Mouse (Mus musculus) heart, embryonic 15.5 days (tissue): ENCODE measurements at regions not wholly inside any gene's neighbourhood (a gene's known extent, or its start where the extent isn't known, plus 50 kb on each side); places are given as distances from the start of the nearest gene placed in this dataset.

Source experiments
- ATAC-seq: fragments of 200-750 bp; cut with Nextera tagmentation; replicated peaks from 2 replicates; pipeline ENCODE4 v1.8.0; 2017; ENCODE audit warnings: low read depth, moderate TSS enrichment; ENCODE audit not compliant: insufficient number of reproducible peaks, insufficient read depth, low FRiP score
- H3K27ac ChIP-seq: fragments of 300-500 bp; sonication (generic); 2 replicates; pipeline ENCODE4 v1.5.1; 2015; ENCODE audit warnings: mild to moderate bottlenecking, inconsistent platforms
- H3K27me3 ChIP-seq: fragments of 300-500 bp; sonication (generic); 2 replicates; pipeline ENCODE4 v1.6.1; 2015; ENCODE audit warnings: inconsistent platforms
- H3K36me3 ChIP-seq: fragments of 300-500 bp; sonication (generic); 2 replicates; pipeline ENCODE4 v1.6.1; 2015; ENCODE audit warnings: mild to moderate bottlenecking, inconsistent platforms
- H3K4me1 ChIP-seq: fragments of 300-500 bp; sonication (generic); replicated peaks from 2 replicates; pipeline ENCODE4 v1.6.1; 2015; ENCODE audit warnings: inconsistent platforms
- H3K4me2 ChIP-seq: fragments of 300-500 bp; sonication (generic); 2 replicates; pipeline ENCODE4 v1.6.1; 2015; ENCODE audit warnings: inconsistent platforms, mild to moderate bottlenecking, moderate library complexity
- H3K4me3 ChIP-seq: fragments of 300-500 bp; sonication (generic); 2 replicates; pipeline ENCODE4 v1.5.1; 2015; ENCODE audit warnings: mild to moderate bottlenecking, inconsistent platforms
- H3K9ac ChIP-seq: fragments of 300-500 bp; sonication (generic); 2 replicates; pipeline ENCODE4 v1.6.1; 2015; ENCODE audit warnings: mild to moderate bottlenecking, inconsistent platforms
- H3K9me3 ChIP-seq: fragments of 300-500 bp; sonication (generic); replicated peaks from 2 replicates; pipeline ENCODE4 v1.6.1; 2016; ENCODE audit warnings: inconsistent platforms
- WGBS: fragments of 180-500 bp; shearing (Covaris S2); methylation state at CpG from one replicate; pipeline ENCODE4 v1.1.7; 2015; ENCODE audit warnings: mixed read lengths; 5-methylcytosine and 5-hydroxymethylcytosine counted together

DNA sequence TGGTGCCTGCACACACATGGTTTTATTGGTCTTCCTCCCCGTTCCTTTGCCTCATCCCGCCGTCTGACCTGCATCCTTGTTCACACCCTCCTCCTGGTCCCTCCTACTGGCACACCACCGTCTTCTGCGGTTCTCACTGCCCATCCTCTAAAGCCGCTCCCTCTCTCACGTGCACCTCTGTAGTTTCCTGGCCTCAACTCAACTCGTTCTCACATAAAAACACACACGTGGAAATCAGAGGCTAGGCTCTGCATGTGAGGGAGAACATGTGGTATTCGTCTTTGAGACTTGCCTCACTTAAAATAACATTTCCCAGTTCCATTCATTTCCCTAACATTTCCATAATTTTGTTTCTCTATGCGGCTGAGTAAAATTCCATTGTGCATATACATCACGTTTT, 69.5 kb downstream of the Aldh8a1 start:
- no peak overlapping the region for H3K27ac ChIP-seq
- H3K4me1 ChIP-seq, result peaks cover 11% of the 10 kb centered on the region
- no peaks in the 10 kb centered on the region for H3K27me3 ChIP-seq
- no peak overlapping the region for H3K4me2 ChIP-seq
- no peak overlapping the region for H3K4me3 ChIP-seq
- no peaks in the 10 kb centered on the region for H3K9me3 ChIP-seq
- ATAC-seq, result no peak
- H3K9ac ChIP-seq, result no peak overlapping the region
- 61% methylated on average over 12 of the region's 12 CpGs for WGBS
- H3K36me3 ChIP-seq, result no peaks in the 10 kb centered on the region

DNA sequence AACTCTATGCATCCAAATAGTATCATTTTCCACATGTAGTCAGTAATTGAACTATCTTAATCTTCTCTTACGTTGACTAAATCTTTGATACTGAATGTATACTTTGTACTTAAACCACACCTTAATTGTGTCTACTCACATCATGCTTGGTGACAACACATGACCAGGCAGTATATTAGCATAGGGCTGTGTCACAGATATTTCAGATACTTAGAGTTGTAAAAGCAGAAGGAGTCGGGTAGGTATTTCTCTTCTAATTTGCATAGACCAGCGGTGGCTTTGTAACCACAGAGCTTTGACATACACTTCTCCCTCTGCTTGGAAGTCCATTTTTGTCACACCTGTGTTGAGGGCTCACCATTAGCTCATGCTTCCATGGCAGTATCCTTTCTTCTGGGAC, 71.0 kb downstream of the Aldh8a1 start:
- ATAC-seq, result no peak
- Histone ChIP-seq H3K36me3 (no peaks in the 10 kb centered on the region), H3K4me3 (no peak overlapping the region), H3K9ac (no peak overlapping the region), H3K4me2 (no peak overlapping the region), H3K27ac (no peak overlapping the region), H3K9me3 (no peaks in the 10 kb centered on the region), H3K4me1 (peaks cover 11% of the 10 kb centered on the region), H3K27me3 (no peaks in the 10 kb centered on the region)
- WGBS, result 86% methylated on average over 3 of the region's 3 CpGs

DNA sequence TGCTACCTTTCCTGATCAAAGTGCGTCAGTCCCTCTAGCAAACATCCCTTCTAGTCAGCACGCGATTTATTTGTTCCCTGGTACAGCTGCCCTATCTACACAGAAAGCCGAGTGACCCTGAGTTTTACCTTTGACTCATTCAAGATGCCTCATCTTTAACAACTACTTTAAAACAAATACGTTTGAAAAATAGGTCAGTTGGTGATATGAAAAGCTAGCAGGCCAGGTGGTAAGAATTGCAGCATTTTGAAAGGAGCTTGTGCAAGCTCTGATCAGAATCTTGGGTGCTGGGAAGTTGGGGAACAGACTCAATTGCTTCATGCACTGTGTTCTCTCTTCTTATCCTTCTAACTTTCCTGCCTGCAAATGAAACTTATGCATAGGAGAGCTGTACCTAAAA, 71.9 kb downstream of the Aldh8a1 start:
- no peak overlapping the region for H3K27ac ChIP-seq
- H3K9ac ChIP-seq, result no peak overlapping the region
- 84% methylated on average over 5 of the region's 5 CpGs for WGBS
- ATAC-seq, result no peak
- no peaks in the 10 kb centered on the region for H3K36me3 ChIP-seq
- H3K4me2 ChIP-seq, result no peak overlapping the region
- no peak overlapping the region for H3K4me3 ChIP-seq
- H3K4me1 ChIP-seq, result peaks cover 4% of the 10 kb centered on the region; the same call in 1 of the 2 replicates
- no peaks in the 10 kb centered on the region for H3K27me3 ChIP-seq
- no peaks in the 10 kb centered on the region for H3K9me3 ChIP-seq

DNA sequence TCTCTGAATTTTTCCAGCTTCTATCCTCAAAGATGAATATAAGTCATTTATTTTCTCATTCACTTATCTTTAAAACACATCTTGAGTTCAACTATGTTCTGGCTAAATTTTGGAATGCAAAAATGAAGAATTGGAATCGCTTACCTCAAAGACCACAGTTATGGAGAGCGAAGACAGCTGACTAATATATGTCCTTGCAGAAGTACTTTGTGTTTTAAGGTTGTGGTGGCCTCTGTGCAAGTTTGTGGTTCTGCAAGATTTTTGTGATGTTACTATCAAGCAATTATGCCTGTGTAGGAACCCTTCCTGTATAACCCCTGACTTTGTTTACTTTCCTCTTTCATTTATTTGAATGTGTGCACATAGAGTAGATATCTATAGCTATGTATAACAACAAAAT, 75.5 kb downstream of the Aldh8a1 start:
- Histone ChIP-seq H3K9ac (no peak overlapping the region), H3K9me3 (no peaks in the 10 kb centered on the region), H3K27ac (no peak overlapping the region), H3K36me3 (no peaks in the 10 kb centered on the region), H3K27me3 (no peaks in the 10 kb centered on the region), H3K4me3 (no peak overlapping the region), H3K4me2 (no peak overlapping the region), H3K4me1 (no peaks in the 10 kb centered on the region)
- ATAC-seq, result no peak
- WGBS, result 89% methylated on average over 2 of the region's 2 CpGs

DNA sequence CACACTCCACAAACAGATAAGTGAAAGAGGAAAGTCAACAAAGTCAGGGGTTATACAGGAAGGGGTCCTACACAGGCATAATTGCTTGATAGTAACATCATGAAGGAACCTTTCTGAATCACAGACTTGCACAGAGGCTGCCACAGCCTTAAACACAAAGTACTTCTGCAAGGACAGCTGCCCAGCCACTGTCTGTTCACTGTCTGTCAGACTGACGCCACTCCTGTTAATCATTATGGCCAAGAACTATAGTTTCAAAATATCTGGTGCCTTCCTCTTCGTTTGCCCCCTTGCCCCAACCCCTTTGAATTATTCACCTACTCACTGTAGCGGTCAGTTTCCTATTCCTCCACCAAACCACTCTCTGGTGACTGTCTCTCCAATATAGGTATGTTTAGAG, 76.4 kb downstream of the Aldh8a1 start:
- Histone ChIP-seq H3K4me1 (no peaks in the 10 kb centered on the region), H3K36me3 (no peaks in the 10 kb centered on the region), H3K27me3 (no peaks in the 10 kb centered on the region), H3K27ac (no peak overlapping the region), H3K9me3 (no peaks in the 10 kb centered on the region), H3K9ac (no peak overlapping the region), H3K4me2 (no peak overlapping the region), H3K4me3 (no peak overlapping the region)
- ATAC-seq, result no peak
- 71% methylated on average over 3 of the region's 3 CpGs for WGBS

DNA sequence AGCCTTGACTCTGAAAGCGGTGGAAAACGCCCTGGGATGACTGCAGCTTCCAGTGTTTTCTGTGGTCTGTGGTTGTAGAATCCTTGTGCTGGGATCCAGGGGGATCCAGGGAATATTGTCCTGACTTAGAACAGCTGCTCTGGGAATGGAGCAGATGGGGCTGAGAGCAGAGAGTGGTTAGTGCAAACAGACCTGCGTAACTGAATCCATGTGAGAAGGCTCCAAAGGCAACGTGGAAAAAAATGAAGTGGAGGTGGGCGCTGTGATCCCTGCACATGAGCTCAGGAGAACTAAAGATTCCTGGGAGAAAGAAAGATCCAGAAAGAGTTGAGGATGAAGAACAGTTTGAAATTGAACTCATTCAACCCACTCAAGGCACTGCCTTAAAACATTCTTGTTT, 77.1 kb downstream of the Aldh8a1 start:
- no peak overlapping the region for H3K27ac ChIP-seq
- no peak for ATAC-seq
- H3K27me3 ChIP-seq, result no peaks in the 10 kb centered on the region
- no peak overlapping the region for H3K4me3 ChIP-seq
- no peaks in the 10 kb centered on the region for H3K9me3 ChIP-seq
- no peak overlapping the region for H3K9ac ChIP-seq
- WGBS, result 89% methylated on average over 5 of the region's 5 CpGs
- H3K4me2 ChIP-seq, result no peak overlapping the region
- H3K36me3 ChIP-seq, result no peaks in the 10 kb centered on the region
- H3K4me1 ChIP-seq, result no peaks in the 10 kb centered on the region

DNA sequence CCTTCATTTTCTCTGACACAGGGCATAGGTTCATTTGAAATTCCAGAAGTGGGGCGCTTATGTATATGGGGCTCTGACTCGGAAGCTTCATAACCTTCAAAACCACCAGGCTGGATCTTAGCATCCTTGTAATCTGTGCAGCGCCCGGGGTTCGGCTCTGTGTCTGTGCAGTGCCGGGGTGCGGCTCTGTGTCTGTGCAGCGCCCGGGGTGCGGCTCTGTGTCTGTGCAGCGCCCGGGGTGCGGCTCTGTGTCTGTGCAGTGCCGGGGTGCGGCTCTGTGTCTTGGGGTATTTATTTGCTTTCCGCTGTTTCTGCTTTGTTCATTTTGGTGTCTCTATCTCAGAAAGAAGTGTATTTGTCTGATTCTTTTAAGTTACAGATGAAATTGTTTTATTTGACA, 77.7 kb downstream of the Aldh8a1 start:
- Histone ChIP-seq H3K4me2 (no peak overlapping the region), H3K9ac (no peak overlapping the region), H3K36me3 (no peaks in the 10 kb centered on the region), H3K4me1 (no peaks in the 10 kb centered on the region), H3K27me3 (no peaks in the 10 kb centered on the region), H3K27ac (no peak overlapping the region), H3K4me3 (no peak overlapping the region), H3K9me3 (no peaks in the 10 kb centered on the region)
- ATAC-seq, result no peak
- 95% methylated on average over 16 of the region's 16 CpGs for WGBS

DNA sequence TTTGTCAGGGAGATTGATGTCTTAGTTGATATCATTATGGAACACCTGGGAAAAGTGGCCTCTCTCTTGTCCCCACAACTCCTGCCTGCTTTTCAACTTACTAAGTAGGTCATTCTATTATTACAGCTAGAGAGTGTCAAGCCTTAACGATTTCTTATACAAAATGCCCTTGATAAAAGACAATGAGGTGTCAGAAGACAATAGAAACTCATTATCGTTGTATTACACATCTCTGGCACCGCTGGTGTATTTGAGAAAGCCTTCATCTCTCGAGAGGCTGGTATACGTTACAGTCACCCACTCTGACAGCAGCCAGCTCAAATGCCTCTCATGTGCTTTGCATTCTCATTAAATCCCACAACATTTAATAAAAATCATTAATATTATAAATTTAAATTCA, 78.8 kb downstream of the Aldh8a1 start:
- no peak overlapping the region for H3K4me2 ChIP-seq
- no peaks in the 10 kb centered on the region for H3K9me3 ChIP-seq
- H3K36me3 ChIP-seq, result no peaks in the 10 kb centered on the region
- no peaks in the 10 kb centered on the region for H3K27me3 ChIP-seq
- H3K27ac ChIP-seq, result no peak overlapping the region
- H3K4me1 ChIP-seq, result no peaks in the 10 kb centered on the region
- WGBS, result 34% methylated on average over 5 of the region's 5 CpGs
- no peak for ATAC-seq
- H3K4me3 ChIP-seq, result no peak overlapping the region
- H3K9ac ChIP-seq, result no peak overlapping the region

DNA sequence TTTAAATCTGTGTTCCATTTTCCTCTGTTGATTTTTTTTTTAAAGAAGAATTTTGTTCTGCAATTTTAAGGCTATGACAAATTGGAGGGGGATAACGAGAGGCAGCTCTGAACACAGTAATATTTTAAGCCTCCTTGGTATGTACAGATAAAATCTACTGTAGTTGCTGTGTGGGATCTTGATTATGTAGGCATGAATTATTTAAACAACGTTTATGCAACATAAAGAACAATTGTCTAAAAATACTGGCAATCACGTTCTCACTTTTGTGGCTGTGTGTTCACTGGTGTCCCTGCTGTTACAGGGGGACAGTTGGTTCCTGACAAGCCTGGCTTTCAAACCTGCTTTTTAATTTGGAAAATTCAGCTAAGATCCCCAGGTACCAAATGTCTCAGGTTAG, 79.3 kb downstream of the Aldh8a1 start:
- no peaks in the 10 kb centered on the region for H3K27me3 ChIP-seq
- no peaks in the 10 kb centered on the region for H3K4me1 ChIP-seq
- no peak overlapping the region for H3K27ac ChIP-seq
- H3K4me2 ChIP-seq, result no peak overlapping the region
- no peak for ATAC-seq
- H3K4me3 ChIP-seq, result no peak overlapping the region
- H3K36me3 ChIP-seq, result no peaks in the 10 kb centered on the region
- no peak overlapping the region for H3K9ac ChIP-seq
- no peaks in the 10 kb centered on the region for H3K9me3 ChIP-seq
- 56% methylated on average over 3 of the region's 3 CpGs for WGBS

DNA sequence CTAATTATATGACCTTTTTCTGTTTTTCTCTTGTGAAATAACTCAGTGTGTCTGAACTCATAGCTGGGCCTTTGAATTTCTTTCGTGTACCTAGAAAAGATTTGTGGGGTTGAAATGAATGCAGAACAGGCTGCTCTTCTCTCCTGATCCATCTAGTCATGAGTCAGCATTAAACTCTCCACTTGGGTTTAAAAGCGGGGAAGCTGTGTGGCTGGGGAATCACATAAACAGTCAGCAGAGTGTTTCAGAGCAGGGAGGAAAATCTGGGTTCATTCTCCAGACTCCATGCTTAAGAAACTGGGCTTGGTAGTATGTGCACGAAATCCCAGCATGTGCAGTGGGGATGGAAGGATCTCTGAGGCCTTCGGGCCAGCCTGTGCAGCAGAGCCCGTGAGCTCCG, 79.9 kb downstream of the Aldh8a1 start:
- 82% methylated on average over 6 of the region's 6 CpGs for WGBS

DNA sequence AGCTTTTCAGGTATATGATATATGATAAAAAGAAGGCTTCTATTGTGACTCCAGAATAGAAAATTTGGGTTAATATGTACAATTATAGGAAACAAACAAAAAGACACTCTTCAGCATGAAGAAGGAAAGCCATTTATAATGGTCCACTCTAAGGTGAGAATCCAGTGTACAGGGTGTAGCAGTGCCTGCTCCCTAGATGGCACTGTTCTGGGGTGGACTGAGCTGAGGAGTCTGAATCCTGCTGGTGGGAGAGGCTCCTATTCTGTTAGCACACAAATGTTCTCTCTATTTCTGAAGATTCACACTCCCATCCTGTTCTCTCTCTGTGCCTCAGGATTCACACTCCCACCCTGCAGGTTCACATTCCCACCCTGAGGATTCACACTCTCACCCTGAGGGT, 81.5 kb downstream of the Aldh8a1 start:
- Histone ChIP-seq H3K4me2 (no peak overlapping the region), H3K36me3 (no peaks in the 10 kb centered on the region), H3K27me3 (no peaks in the 10 kb centered on the region), H3K27ac (no peak overlapping the region), H3K9me3 (no peaks in the 10 kb centered on the region), H3K9ac (no peak overlapping the region), H3K4me1 (no peaks in the 10 kb centered on the region), H3K4me3 (no peak overlapping the region)
- ATAC-seq, result no peak

More for the DNA sequence above, 79.9 kb downstream of the Aldh8a1 start:
- H3K4me2 ChIP-seq, result no peak overlapping the region
- no peaks in the 10 kb centered on the region for H3K36me3 ChIP-seq
- H3K27ac ChIP-seq, result no peak overlapping the region
- no peak for ATAC-seq
- no peak overlapping the region for H3K4me3 ChIP-seq
- no peak overlapping the region for H3K9ac ChIP-seq
- no peaks in the 10 kb centered on the region for H3K9me3 ChIP-seq
- no peaks in the 10 kb centered on the region for H3K4me1 ChIP-seq
- H3K27me3 ChIP-seq, result no peaks in the 10 kb centered on the region

DNA sequence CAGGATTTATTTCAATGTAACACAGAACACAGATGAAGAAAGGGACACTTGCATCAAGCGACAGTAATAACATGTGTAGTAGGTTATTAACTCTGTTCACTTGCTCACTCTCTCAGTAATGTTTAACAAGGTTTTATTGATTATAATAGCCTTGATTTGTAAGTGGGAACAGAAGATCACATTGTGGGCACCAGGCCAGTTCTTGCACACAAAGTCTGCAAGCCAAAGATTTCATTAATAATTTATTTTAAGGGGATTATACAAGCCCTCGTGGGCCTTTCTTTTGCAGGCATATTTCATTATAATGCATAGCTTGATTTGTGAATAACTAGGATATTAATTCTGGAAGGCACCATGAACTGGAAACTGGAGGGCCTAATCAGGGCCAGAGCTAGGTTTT, 83.0 kb downstream of the Aldh8a1 start:
- H3K27me3 ChIP-seq, result 0 out of 2 replicates have a peak, but pooled peaks cover 6% of the 10 kb centered on the region
- no peaks in the 10 kb centered on the region for H3K4me1 ChIP-seq
- WGBS, result 82% methylated on average over 2 of the region's 2 CpGs
- no peak overlapping the region for H3K27ac ChIP-seq
- H3K9me3 ChIP-seq, result no peaks in the 10 kb centered on the region
- H3K36me3 ChIP-seq, result no peaks in the 10 kb centered on the region
- H3K4me3 ChIP-seq, result no peak overlapping the region
- no peak overlapping the region for H3K4me2 ChIP-seq
- no peak overlapping the region for H3K9ac ChIP-seq
- ATAC-seq, result no peak

DNA sequence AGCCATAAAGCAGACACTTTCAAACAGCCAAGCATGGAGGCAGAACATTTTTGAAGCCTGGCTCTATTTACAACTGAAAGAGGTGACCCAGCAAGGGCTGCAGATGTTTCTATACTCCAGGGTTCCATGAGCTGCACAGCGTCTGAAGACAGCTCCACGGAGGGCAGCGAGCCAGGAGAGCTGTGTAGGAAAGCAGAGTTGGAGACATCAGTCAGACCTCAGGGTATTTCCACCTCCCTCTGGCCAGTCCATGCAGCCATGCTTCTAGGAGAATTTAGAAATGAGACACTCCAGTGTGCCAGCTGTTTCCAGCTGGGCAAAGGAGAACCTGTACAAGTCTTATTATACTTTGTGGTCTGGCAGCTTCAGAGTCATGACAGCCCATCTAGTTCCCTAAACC, 85.8 kb downstream of the Aldh8a1 start:
- H3K27ac ChIP-seq, result no peak overlapping the region
- H3K36me3 ChIP-seq, result no peaks in the 10 kb centered on the region
- H3K4me2 ChIP-seq, result no peak overlapping the region
- H3K9ac ChIP-seq, result no peak overlapping the region
- H3K4me3 ChIP-seq, result no peak overlapping the region
- no peaks in the 10 kb centered on the region for H3K4me1 ChIP-seq
- no peaks in the 10 kb centered on the region for H3K9me3 ChIP-seq
- 0 out of 2 replicates have a peak, but pooled peaks cover 6% of the 10 kb centered on the region for H3K27me3 ChIP-seq
- no peak for ATAC-seq
- WGBS, result 31% methylated on average over 3 of the region's 3 CpGs
